Mouse (Mus musculus) midbrain, embryonic 12.5 days (tissue): ENCODE measurements around the gene Kif3a. TPM values are rescaled to one million over a fixed set of nuclear protein-coding genes. Genes with fewer than 3 reads are reported as not detected.
"Not testable (repeated sequence)": the region's sequence is repeated elsewhere in the genome, so short reads cannot be mapped to it uniquely, and the experiment has no call there.

Source experiments
- ATAC-seq: fragments of 200-750 bp; cut with Nextera tagmentation; 2 replicates; pipeline ENCODE4 v1.8.0; 2017; ENCODE audit warnings: low read depth, moderate TSS enrichment, moderate library complexity; ENCODE audit not compliant: low FRiP score
- H3K27ac ChIP-seq: fragments of 300-500 bp; sonication (generic); replicated peaks from 2 replicates; pipeline ENCODE4 v1.5.1; 2016; ENCODE audit warnings: mild to moderate bottlenecking
- H3K27me3 ChIP-seq: fragments of 300-500 bp; sonication (generic); 2 replicates; pipeline ENCODE4 v1.6.1; 2016; ENCODE audit warnings: mild to moderate bottlenecking
- H3K36me3 ChIP-seq: fragments of 300-500 bp; sonication (generic); 2 replicates; pipeline ENCODE4 v1.6.1; 2016
- H3K4me1 ChIP-seq: fragments of 300-500 bp; sonication (generic); 2 replicates; pipeline ENCODE4 v1.6.1; 2016
- H3K4me2 ChIP-seq: fragments of 300-500 bp; sonication (generic); replicated peaks from 2 replicates; pipeline ENCODE4 v1.6.1; 2016; ENCODE audit warnings: mild to moderate bottlenecking, moderate library complexity
- H3K4me3 ChIP-seq: fragments of 300-500 bp; sonication (generic); 2 replicates; pipeline ENCODE4 v1.5.1; 2016; ENCODE audit warnings: mild to moderate bottlenecking
- H3K9ac ChIP-seq: fragments of 300-500 bp; sonication (generic); replicated peaks from 2 replicates; pipeline ENCODE4 v1.6.1; 2016; ENCODE audit warnings: mild to moderate bottlenecking, moderate library complexity
- H3K9me3 ChIP-seq: fragments of 300-500 bp; sonication (generic); 2 replicates; pipeline ENCODE4 v1.6.1; 2016; ENCODE audit warnings: mild to moderate bottlenecking
- WGBS: fragments of 180-500 bp; shearing (Covaris S2); methylation state at CpG from one replicate; pipeline ENCODE4 v1.1.7; 2016; 5-methylcytosine and 5-hydroxymethylcytosine counted together
- polyA plus RNA-seq: library from polyadenylated mRNA; unstranded; fragments of >200 nt; fragmentation: Nextera tagmentation; extraction: Ambion mirVana; gene quantifications from 2 replicates; pipeline ENCODE4 v1.2.1, GENCODE M21; 2016

The Kif3a gene
- polyA plus RNA-seq, 1 experiment from 2014 or later = 127 TPM

GRCm38 (mm10) chr11:53548036-53548605, 19.1 kb upstream of the Kif3a start:
- Histone ChIP-seq H3K36me3 (no peaks in the 10 kb centered on the region), H3K27me3 (no peaks in the 10 kb centered on the region), H3K9me3 (peaks cover 5% of the 10 kb centered on the region; the same call in 1 of the 2 replicates), H3K4me1 (no peaks in the 10 kb centered on the region), H3K4me3 (no peak overlapping the region), H3K4me2 (no peak overlapping the region), H3K27ac (no peak overlapping the region), H3K9ac (no peak overlapping the region)
- ATAC-seq = no peak
- WGBS = 88% methylated on average over 19 of the region's 19 CpGs

GRCm38 (mm10) chr11:53550714-53551113, 16.5 kb upstream of the Kif3a start:
- Histone ChIP-seq H3K27ac (no peak overlapping the region), H3K4me3 (no peak overlapping the region), H3K4me1 (no peaks in the 10 kb centered on the region), H3K9me3 (peaks cover 5% of the 10 kb centered on the region; the same call in 1 of the 2 replicates), H3K9ac (no peak overlapping the region), H3K27me3 (no peaks in the 10 kb centered on the region), H3K36me3 (no peaks in the 10 kb centered on the region), H3K4me2 (no peak overlapping the region)
- ATAC-seq = no peak
- WGBS = 77% methylated on average over 1 of the region's 1 CpGs

GRCm38 (mm10) chr11:53551754-53552153, 15.4 kb upstream of the Kif3a start:
- WGBS = 79% methylated on average over 12 of the region's 12 CpGs
- Histone ChIP-seq H3K9ac (no peak overlapping the region), H3K4me2 (no peak overlapping the region), H3K36me3 (no peaks in the 10 kb centered on the region), H3K27ac (no peak overlapping the region), H3K9me3 (peaks cover 5% of the 10 kb centered on the region; the same call in 1 of the 2 replicates), H3K4me1 (no peaks in the 10 kb centered on the region), H3K4me3 (no peak overlapping the region), H3K27me3 (no peaks in the 10 kb centered on the region)
- ATAC-seq = no peak

GRCm38 (mm10) chr11:53556529-53556928, 10.7 kb upstream of the Kif3a start:
- ATAC-seq = not testable (repeated sequence)
- 91% methylated on average over 6 of the region's 20 CpGs for WGBS

GRCm38 (mm10) chr11:53557992-53558391, 9.2 kb upstream of the Kif3a start:
- H3K4me3 ChIP-seq, H3K36me3 ChIP-seq, H3K27ac ChIP-seq, H3K4me1 ChIP-seq, ATAC-seq, H3K27me3 ChIP-seq, H3K4me2 ChIP-seq, H3K9me3 ChIP-seq, H3K9ac ChIP-seq: not testable (repeated sequence)
- 98% methylated on average over 2 of the region's 3 CpGs for WGBS

More at GRCm38 (mm10) chr11:53556529-53556928, 10.7 kb upstream of the Kif3a start:
- H3K9ac ChIP-seq, H3K27ac ChIP-seq, H3K36me3 ChIP-seq, H3K27me3 ChIP-seq, H3K9me3 ChIP-seq, H3K4me2 ChIP-seq, H3K4me1 ChIP-seq, H3K4me3 ChIP-seq: not testable (repeated sequence)

- H3K27ac ChIP-seq, H3K9ac ChIP-seq, H3K4me1 ChIP-seq, H3K36me3 ChIP-seq, H3K9me3 ChIP-seq, H3K4me2 ChIP-seq, H3K27me3 ChIP-seq, H3K4me3 ChIP-seq, ATAC-seq: not testable (repeated sequence)
- WGBS = 77% methylated on average over 2 of the region's 3 CpGs
Measured at GRCm38 (mm10) chr11:53559980-53560379, 7.2 kb upstream of the Kif3a start.

GRCm38 (mm10) chr11:53561986-53562385, 5.2 kb upstream of the Kif3a start:
- Histone ChIP-seq H3K4me3 (no peak overlapping the region), H3K9me3 (0 out of 2 replicates have a peak, but pooled peaks cover 7% of the 10 kb centered on the region)

GRCm38 (mm10) chr11:53566646-53567045, 533 bp upstream of the Kif3a start:
- 86% methylated on average over 4 of the region's 4 CpGs for WGBS
- Histone ChIP-seq H3K36me3 (peaks cover 10% of the 10 kb centered on the region), H3K9ac (no peak overlapping the region), H3K27me3 (no peaks in the 10 kb centered on the region), H3K9me3 (0 out of 2 replicates have a peak, but pooled peaks cover 7% of the 10 kb centered on the region), H3K4me1 (peaks cover 19% of the 10 kb centered on the region), H3K4me3 (peak overlapping the region; percentile 87), H3K27ac (peak overlapping the region; percentile 85; the same call in 1 of the 2 replicates), H3K4me2 (peak overlapping the region; percentile 72)
- ATAC-seq = 0 out of 2 replicates have a peak, but pooled peaks have one; percentile 14

More at GRCm38 (mm10) chr11:53561986-53562385, 5.2 kb upstream of the Kif3a start:
- H3K4me2 ChIP-seq = no peak overlapping the region
- no peak overlapping the region for H3K27ac ChIP-seq
- WGBS = 74% methylated on average over 2 of the region's 2 CpGs
- no peak for ATAC-seq
- H3K27me3 ChIP-seq = no peaks in the 10 kb centered on the region
- no peak overlapping the region for H3K9ac ChIP-seq
- H3K4me1 ChIP-seq = peaks cover 4% of the 10 kb centered on the region; the same call in 1 of the 2 replicates
- no peaks in the 10 kb centered on the region for H3K36me3 ChIP-seq

- 96% methylated on average over 3 of the region's 3 CpGs for WGBS
- H3K9ac ChIP-seq = no peak overlapping the region
- no peaks in the 10 kb centered on the region for H3K9me3 ChIP-seq
- peaks cover 63% of the 10 kb centered on the region for H3K36me3 ChIP-seq
- no peak for ATAC-seq
- H3K27me3 ChIP-seq = no peaks in the 10 kb centered on the region
- H3K4me3 ChIP-seq = no peak overlapping the region
- H3K4me2 ChIP-seq = no peak overlapping the region
- H3K27ac ChIP-seq = no peak overlapping the region
- no peaks in the 10 kb centered on the region for H3K4me1 ChIP-seq
Measured at GRCm38 (mm10) chr11:53580562-53580961, 13.4 kb downstream of the Kif3a start.

GRCm38 (mm10) chr11:53583151-53583550, 16.0 kb downstream of the Kif3a start:
- Histone ChIP-seq H3K9ac (no peak overlapping the region), H3K4me2 (no peak overlapping the region), H3K9me3 (no peaks in the 10 kb centered on the region), H3K27ac (no peak overlapping the region), H3K4me1 (no peaks in the 10 kb centered on the region), H3K4me3 (no peak overlapping the region), H3K27me3 (no peaks in the 10 kb centered on the region), H3K36me3 (peaks cover 73% of the 10 kb centered on the region)
- ATAC-seq = no peak
- WGBS = 72% methylated on average over 10 of the region's 10 CpGs

- no peak overlapping the region for H3K9ac ChIP-seq
- H3K9me3 ChIP-seq = no peaks in the 10 kb centered on the region
- 66% methylated on average over 3 of the region's 3 CpGs for WGBS
- no peak for ATAC-seq
- peaks cover 77% of the 10 kb centered on the region for H3K36me3 ChIP-seq
- no peaks in the 10 kb centered on the region for H3K27me3 ChIP-seq
- no peak overlapping the region for H3K4me3 ChIP-seq
- H3K4me1 ChIP-seq = no peaks in the 10 kb centered on the region
- no peak overlapping the region for H3K27ac ChIP-seq
- no peak overlapping the region for H3K4me2 ChIP-seq
Measured at GRCm38 (mm10) chr11:53584849-53585248, 17.7 kb downstream of the Kif3a start.

GRCm38 (mm10) chr11:53585510-53585909, 18.3 kb downstream of the Kif3a start:
- WGBS = 96% methylated on average over 6 of the region's 6 CpGs
- no peak for ATAC-seq
- Histone ChIP-seq H3K27ac (no peak overlapping the region), H3K4me2 (no peak overlapping the region), H3K36me3 (peaks cover 74% of the 10 kb centered on the region), H3K27me3 (no peaks in the 10 kb centered on the region), H3K9me3 (no peaks in the 10 kb centered on the region), H3K4me3 (no peak overlapping the region), H3K4me1 (no peaks in the 10 kb centered on the region), H3K9ac (no peak overlapping the region)

GRCm38 (mm10) chr11:53588279-53588678, 21.1 kb downstream of the Kif3a start:
- Histone ChIP-seq H3K27ac (no peak overlapping the region), H3K4me3 (no peak overlapping the region), H3K9ac (no peak overlapping the region), H3K27me3 (no peaks in the 10 kb centered on the region), H3K4me2 (no peak overlapping the region), H3K4me1 (no peaks in the 10 kb centered on the region), H3K36me3 (peaks cover 75% of the 10 kb centered on the region), H3K9me3 (no peaks in the 10 kb centered on the region)
- no peak for ATAC-seq
- WGBS = 81% methylated on average over 8 of the region's 8 CpGs
